Mouse (Mus musculus) intestine, embryonic 14.5 days (tissue): ENCODE results near the gene Naa38. TPM values are rescaled to one million over a fixed set of nuclear protein-coding genes. Genes with fewer than 3 reads are reported as not detected.

Source experiments
- polyA plus RNA-seq: library from polyadenylated mRNA; unstranded; fragments of >200 nt; fragmentation: Nextera tagmentation; extraction: Ambion mirVana; gene quantifications from 2 replicates; pipeline ENCODE4 v1.2.1, GENCODE M21; 2014

The Naa38 gene
- polyA plus RNA-seq, 1 experiment from 2014 or later = 197 TPM

Other genes starting within 250 kb of the Naa38 start
- 0.12 and 0.28 TPM in 2 replicates for gene Alox12b, start 238.5 kb upstream of the Naa38 start, polyA plus RNA-seq
- gene Alox8, start 197.6 kb upstream of the Naa38 start, polyA plus RNA-seq = 0.13 and 0.15 TPM in 2 replicates
- gene Gucy2e, start 158.5 kb upstream of the Naa38 start, polyA plus RNA-seq = 0.01 TPM in 1 of 2 replicates, not detected in the other
- gene Cntrob, start 71.7 kb upstream of the Naa38 start, polyA plus RNA-seq = 15.5 and 17.4 TPM in 2 replicates
- gene Trappc1, start 71.5 kb upstream of the Naa38 start, polyA plus RNA-seq = 155 and 160 TPM in 2 replicates
- gene Kcnab3, start 69.2 kb upstream of the Naa38 start, polyA plus RNA-seq = 2.8 and 3.2 TPM in 2 replicates
- gene Rnf227, start 55.0 kb upstream of the Naa38 start, polyA plus RNA-seq = 13.2 and 14.3 TPM in 2 replicates
- gene Chd3, start 26.1 kb upstream of the Naa38 start, polyA plus RNA-seq = 52.4 and 62.3 TPM in 2 replicates
- 23.3 and 23.8 TPM in 2 replicates for gene Cyb5d1, start 144 bp downstream of the Naa38 start, polyA plus RNA-seq
- gene Tmem88, start 2.7 kb downstream of the Naa38 start, polyA plus RNA-seq = 34.8 and 38.4 TPM in 2 replicates
- gene Kdm6b, start 18.2 kb downstream of the Naa38 start, polyA plus RNA-seq = 29.1 and 29.6 TPM in 2 replicates
- gene Dnah2, start 153.6 kb downstream of the Naa38 start, polyA plus RNA-seq = 0.98 and 1.9 TPM in 2 replicates
- gene Efnb3, start 164.7 kb downstream of the Naa38 start, polyA plus RNA-seq = 4.0 and 4.9 TPM in 2 replicates
- 26.8 and 31.8 TPM in 2 replicates for gene Wrap53, start 184.8 kb downstream of the Naa38 start, polyA plus RNA-seq
- 176 and 192 TPM in 2 replicates for gene Trp53, start 184.9 kb downstream of the Naa38 start, polyA plus RNA-seq
- 7.3 and 8.2 TPM in 2 replicates for gene Atp1b2, start 210.5 kb downstream of the Naa38 start, polyA plus RNA-seq
- not detected in 2 replicates for gene Shbg, start 222.4 kb downstream of the Naa38 start, polyA plus RNA-seq
- gene Sat2, start 226.5 kb downstream of the Naa38 start, polyA plus RNA-seq = 16.8 and 18.1 TPM in 2 replicates
- gene Fxr2, start 237.5 kb downstream of the Naa38 start, polyA plus RNA-seq = 22.6 and 23.0 TPM in 2 replicates